Mouse (Mus musculus): Measurements from ENCODE around the gene Dact3. TPM values are rescaled to one million over a fixed set of nuclear protein-coding genes. Genes with fewer than 3 reads are reported as not detected.
A peak's percentile ranks its signal among the peaks of the same experiment; 100 is the strongest.

Gene Dact3
- total RNA-seq, 1 experiment from 2014 or later: 0.14 TPM

GRCm38 (mm10) chr7:16913806-16914452 lies 38.8 kb downstream of the Dact3 start:
- ATAC-seq (replicated peaks; ENCODE audit: low read depth, poor library complexity, severe bottlenecking): peak; percentile 78

GRCm38 (mm10) chr7:16914453-16915343 lies 39.6 kb downstream of the Dact3 start:
- ATAC-seq (replicated peaks; ENCODE audit: low read depth, poor library complexity, severe bottlenecking): no peak

GRCm38 (mm10) chr7:16915461-16916340 lies 40.6 kb downstream of the Dact3 start:
- no peak for ATAC-seq (replicated peaks; ENCODE audit: low read depth, poor library complexity, severe bottlenecking)

- no peak for ATAC-seq (replicated peaks; ENCODE audit: low read depth, poor library complexity, severe bottlenecking)
Observed at GRCm38 (mm10) chr7:16916342-16917265, 41.5 kb downstream of the Dact3 start.

DNA sequence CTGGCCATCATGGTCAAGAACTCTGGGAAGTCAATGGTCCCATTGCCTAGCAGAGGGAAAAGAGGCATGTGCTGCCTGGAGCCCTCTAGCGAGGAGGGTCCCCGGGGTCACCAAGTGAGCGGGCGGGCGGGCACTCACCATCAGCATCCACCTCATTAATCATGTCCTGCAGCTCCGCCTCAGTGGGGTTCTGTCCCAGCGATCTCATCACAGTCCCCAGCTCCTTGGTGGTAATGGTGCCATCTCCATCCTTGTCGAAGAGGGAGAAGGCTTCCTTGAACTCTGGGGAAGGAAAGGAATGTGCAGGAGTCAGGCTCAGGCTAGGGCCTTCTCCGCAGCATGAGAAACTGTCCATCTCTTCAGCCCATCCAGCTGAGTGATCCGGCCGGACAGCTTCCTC lies 42.3 kb downstream of the Dact3 start:
- no peak for ATAC-seq (replicated peaks; ENCODE audit: low read depth, poor library complexity, severe bottlenecking)

DNA sequence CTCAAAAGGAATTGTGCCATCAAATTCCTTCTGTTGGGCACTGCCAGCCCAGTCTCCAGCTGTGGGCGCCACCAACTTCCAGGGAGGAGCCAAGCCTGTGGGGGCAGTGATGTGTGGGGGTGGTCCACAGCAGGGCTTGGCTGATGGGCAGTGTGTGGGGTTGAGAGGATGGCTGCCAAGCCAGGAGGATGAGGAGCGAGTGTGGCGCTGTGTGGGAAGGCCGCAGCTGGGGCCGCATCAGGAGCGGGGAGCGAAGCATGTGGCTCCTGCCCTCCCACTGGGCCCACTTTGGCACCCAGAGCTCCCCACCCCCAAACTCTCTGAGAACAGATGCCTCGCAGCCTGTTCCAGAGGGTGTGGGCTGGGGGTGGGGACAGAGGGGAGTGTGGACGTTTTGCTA lies 42.9 kb downstream of the Dact3 start:
- ATAC-seq (replicated peaks; ENCODE audit: low read depth, poor library complexity, severe bottlenecking): no peak

GRCm38 (mm10) chr7:16918670-16919069 lies 43.6 kb downstream of the Dact3 start:
- ATAC-seq (replicated peaks; ENCODE audit: low read depth, poor library complexity, severe bottlenecking): no peak

DNA sequence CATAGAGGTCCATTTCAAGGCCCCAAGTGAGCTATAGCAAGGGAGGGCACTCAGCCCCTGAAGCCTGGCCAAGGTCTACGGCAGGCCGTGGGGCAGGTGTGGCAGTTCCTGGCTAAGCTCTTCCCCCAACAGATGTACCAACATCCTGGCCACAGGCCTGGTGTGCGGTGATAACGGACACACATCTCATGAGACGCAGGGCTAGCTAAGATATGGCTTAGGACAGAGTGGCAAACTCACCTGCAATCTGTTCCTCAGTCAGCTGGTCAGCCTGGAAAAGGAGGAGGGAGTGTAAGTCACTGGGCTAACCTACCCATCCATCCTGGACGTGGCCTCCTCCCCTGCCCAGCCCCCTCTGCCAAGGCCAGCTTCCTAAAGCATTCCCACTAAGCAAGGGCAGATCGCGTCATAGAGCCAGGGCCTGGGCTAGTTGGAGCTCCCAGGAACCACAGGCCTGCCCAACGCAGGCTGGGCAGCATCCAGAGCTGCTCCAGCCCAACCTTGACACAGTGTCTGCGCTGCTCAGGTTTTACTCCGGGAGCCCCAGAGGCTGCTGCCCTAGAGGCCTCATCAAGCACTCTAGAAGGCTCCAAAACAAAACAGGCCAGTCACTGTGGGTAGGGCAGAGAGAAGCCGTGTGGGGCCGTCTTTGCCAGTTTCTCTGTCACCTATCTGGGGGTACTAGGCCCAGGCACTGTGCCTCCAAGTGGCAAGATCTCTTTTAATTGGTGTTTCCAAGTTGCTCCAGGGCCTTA lies 44.5 kb downstream of the Dact3 start:
- no peak for ATAC-seq (replicated peaks; ENCODE audit: low read depth, poor library complexity, severe bottlenecking)

DNA sequence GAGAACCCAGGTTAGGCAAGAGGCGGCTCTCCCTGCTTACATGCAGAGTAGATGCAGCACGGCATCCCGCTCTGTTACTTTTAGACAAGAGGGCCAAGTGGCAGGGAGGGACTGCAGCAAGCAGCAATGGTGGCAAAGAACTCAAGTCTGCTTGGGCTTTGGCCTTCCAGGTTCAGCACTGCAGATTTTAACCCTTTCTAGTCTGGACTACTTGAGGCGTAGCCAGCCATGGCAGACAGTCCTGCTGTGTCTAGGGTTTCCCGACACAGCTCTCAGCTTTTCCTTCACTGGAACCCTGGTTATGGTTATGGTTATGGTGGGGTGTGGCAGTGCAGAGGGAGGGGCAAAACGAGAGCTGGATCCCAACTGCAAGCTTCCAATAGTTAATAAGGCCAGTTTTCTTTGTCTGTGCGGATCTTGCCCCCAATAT lies 45.0 kb downstream of the Dact3 start:
- no peak for ATAC-seq (replicated peaks; ENCODE audit: low read depth, poor library complexity, severe bottlenecking)

- no peak for ATAC-seq (replicated peaks; ENCODE audit: low read depth, poor library complexity, severe bottlenecking)
Observed at GRCm38 (mm10) chr7:16920818-16921791, 46.0 kb downstream of the Dact3 start.

DNA sequence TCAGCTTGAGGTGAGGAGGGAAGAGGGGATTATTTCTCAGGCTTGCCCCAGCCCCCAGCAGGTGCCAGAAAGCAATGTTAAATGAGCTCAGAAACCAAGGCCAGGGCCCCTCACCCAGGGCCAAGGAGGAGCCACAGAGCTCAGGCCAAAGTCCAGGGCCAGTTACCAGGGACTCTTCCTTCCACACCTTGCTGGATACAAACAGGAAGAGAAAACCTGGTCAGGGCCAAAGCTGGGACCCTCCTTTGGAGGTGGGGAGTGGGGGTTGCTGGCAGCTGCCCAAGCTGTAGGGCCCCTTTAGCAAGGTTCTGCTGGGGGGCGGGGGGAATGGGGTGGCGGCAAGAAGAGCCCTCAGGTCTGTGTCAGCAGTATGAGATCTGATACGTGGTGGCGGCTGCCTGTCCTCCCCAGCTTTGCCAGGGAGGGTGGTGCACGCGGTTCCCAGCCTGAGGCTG lies 46.8 kb downstream of the Dact3 start:
- no peak for ATAC-seq (replicated peaks; ENCODE audit: low read depth, poor library complexity, severe bottlenecking)

DNA sequence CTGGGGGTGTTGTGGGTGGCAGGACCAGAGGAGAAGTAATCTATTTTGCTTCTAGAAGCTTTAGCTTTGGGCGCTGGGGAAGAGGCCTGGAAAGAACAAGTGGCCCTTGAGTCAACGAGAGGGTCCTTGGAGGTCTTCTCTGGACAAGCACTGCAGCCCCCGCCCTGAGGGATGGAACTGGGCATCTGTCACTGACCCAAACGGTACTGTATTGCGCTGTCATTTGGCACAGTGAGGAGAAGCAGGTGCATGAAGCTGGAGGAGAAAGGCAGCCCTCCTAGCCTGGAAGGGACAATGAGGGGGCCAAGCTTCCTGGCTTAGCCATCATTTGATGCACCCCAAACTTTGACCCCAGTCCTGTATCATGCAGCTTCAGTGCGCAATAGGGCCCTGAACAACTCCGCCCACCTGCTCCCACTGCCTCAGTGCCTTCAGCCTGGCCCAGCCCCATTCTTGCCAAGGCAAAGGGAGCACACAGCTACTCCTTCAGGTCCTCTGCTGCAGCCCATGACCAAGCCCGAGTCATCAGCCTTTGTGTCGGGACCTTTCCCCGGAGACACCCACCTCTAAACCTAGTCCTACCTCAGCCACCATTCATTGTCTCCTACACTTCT lies 47.4 kb downstream of the Dact3 start:
- ATAC-seq (replicated peaks; ENCODE audit: low read depth, poor library complexity, severe bottlenecking): no peak

DNA sequence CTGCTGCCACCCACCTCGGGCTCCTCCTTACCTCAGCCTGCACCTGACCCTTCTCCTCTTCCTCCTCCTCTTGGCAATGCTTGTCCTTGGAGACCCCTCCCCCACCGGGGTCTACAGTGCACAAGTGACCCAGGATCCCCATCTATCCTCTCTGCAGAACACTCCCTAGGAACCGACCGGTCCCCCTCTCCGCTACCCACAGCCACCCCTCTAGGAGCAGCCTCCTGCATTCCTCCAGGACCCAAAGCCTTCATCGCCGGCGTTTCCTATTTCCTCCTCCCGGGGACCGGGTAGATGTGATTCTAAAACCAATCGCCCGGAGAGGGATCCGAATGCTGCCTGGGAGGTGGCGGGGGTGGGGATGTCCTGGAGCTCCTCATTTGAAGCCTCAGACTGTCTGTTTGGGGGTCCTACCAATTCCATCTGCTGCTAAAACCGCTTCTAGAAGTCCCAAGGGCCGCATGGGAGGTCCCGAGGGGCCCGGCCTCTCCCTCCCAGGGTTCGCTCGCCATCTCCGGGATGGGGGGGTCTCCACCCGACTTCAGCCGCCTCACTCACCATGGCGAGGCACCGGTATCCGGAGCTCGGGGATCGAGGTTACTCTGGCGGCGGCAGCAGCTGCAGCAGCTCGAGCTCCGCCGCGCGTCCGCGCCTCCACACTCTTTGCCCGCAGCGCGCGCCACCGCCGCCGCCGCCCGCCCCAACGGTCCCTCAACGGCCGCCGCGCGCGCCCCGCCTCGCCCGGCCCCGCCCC lies 48.3 kb downstream of the Dact3 start:
- ATAC-seq (replicated peaks; ENCODE audit: low read depth, poor library complexity, severe bottlenecking): no peak; the same call in 1 of the 2 replicates

GRCm38 (mm10) chr7:16924037-16924834 lies 49.1 kb downstream of the Dact3 start, which contains the start of gene Calm3:
Gene Calm3, minus strand, starts transcription at chr7:16924114.
- ATAC-seq (replicated peaks; ENCODE audit: low read depth, poor library complexity, severe bottlenecking): peak; percentile 91

DNA sequence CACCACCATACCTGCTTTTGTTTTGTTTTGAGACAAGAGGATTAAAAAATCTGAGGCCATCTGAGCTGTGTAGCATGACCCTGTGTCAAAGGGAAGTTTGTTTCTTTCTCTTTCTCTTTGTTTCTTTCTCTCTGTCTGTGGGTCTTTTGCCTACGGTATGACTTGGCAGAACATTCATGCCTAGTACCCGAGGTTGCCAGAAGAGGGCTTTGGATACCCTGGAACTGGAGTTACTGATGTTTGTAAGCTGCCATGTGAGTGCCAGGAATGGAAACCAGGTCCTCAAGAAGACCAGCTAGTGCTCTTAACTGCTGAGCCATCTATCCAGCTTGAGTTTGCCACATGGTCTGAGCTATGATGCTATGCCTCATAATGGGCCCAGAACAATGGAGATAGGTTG lies 53.2 kb downstream of the Dact3 start:
- ATAC-seq (replicated peaks; ENCODE audit: low read depth, poor library complexity, severe bottlenecking): 0 out of 2 replicates have a peak, but pooled peaks have one; percentile 9

Measured in common myeloid progenitor, adult 5-6 weeks (primary cell).